Mouse (Mus musculus): ENCODE results near the gene Maneal. TPM values are rescaled to one million over a fixed set of nuclear protein-coding genes. Genes with fewer than 3 reads are reported as not detected.

Maneal gene
- polyA plus RNA-seq, 1 experiment = 72.6 TPM

GRCm38 (mm10) chr4:124817803-124818202 is 44.2 kb downstream of the Maneal start:
- TF ChIP-seq CTCF (IDR thresholded peaks at IDR 0.05; ENCODE audit: borderline replicate concordance, insufficient read depth, low read depth, low read length) = no peak
- no peak for TF ChIP-seq POLR2A (IDR thresholded peaks at IDR 0.05; ENCODE audit: borderline replicate concordance, insufficient read depth, low read length)
- Histone ChIP-seq H3K4me3 (replicated peaks; ENCODE audit: insufficient read depth, low read depth, low read length) (no peak overlapping the region), H3K27ac (ENCODE audit: insufficient read depth, low read length) (no peak overlapping the region), H3K4me1 (ENCODE audit: control insufficient read depth, insufficient read depth, low read length) (peaks cover 6% of the 10 kb centered on the region), H3K27me3 (ENCODE audit: control insufficient read depth, insufficient read depth, low read length) (no peaks in the 10 kb centered on the region)
- 48% methylated on average over 6 of the region's 6 CpGs for WGBS
- no peak for DNase-seq

GRCm38 (mm10) chr4:124815901-124816300 is 46.1 kb downstream of the Maneal start:
- peaks cover 16% of the 10 kb centered on the region for H3K4me1 ChIP-seq (ENCODE audit: control insufficient read depth, insufficient read depth, low read length)
- 10% methylated on average over 11 of the region's 11 CpGs for WGBS
- no peak overlapping the region for H3K27ac ChIP-seq (ENCODE audit: insufficient read depth, low read length)
- TF ChIP-seq CTCF (IDR thresholded peaks at IDR 0.05; ENCODE audit: borderline replicate concordance, insufficient read depth, low read depth, low read length) = no peak
- no peak for TF ChIP-seq POLR2A (IDR thresholded peaks at IDR 0.05; ENCODE audit: borderline replicate concordance, insufficient read depth, low read length)
- H3K27me3 ChIP-seq (ENCODE audit: control insufficient read depth, insufficient read depth, low read length) = no peaks in the 10 kb centered on the region
- peak; percentile 55 to 76 for DNase-seq
- no peak overlapping the region for H3K4me3 ChIP-seq (replicated peaks; ENCODE audit: insufficient read depth, low read depth, low read length)

DNA sequence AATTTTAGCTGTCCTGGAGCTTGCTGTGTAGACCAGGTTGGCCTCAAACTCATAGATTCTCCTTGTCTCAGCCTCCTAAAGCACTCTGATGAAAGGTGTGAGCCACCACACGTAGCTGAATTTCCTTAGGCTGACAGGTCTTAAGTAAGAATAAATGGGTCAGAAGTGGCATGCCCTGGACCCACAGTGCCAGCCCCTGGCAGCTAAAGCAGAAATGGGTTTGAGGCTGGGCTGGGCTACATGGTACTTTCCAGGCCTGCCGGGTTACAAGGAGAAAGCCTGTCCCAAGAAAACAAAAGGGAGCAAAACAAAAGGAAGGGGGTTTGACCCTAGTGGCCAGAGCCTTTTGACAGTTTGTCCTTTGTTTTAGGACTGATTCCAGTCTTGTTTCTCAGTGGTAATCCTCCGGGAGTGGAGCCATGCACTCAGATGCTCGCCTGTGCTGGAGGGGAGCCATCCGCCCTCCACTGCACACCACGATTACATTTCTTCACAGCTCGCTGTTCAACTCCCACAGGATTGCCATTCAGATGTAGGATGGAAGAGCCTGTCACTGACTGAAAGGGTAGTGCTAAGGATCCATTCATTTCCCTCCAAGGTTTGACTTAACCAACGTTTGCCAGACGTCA is 50.5 kb downstream of the Maneal start:
- Histone ChIP-seq H3K4me1 (ENCODE audit: control insufficient read depth, insufficient read depth, low read length) (peaks cover 21% of the 10 kb centered on the region), H3K27ac (ENCODE audit: insufficient read depth, low read length) (peak overlapping the region; percentile 67), H3K27me3 (ENCODE audit: control insufficient read depth, insufficient read depth, low read length) (no peaks in the 10 kb centered on the region), H3K4me3 (replicated peaks; ENCODE audit: insufficient read depth, low read depth, low read length) (no peak overlapping the region)
- peak; percentile 39 to 51 for DNase-seq
- 7% methylated on average over 9 of the region's 9 CpGs for WGBS
- TF ChIP-seq POLR2A (IDR thresholded peaks at IDR 0.05; ENCODE audit: borderline replicate concordance, insufficient read depth, low read length) (no peak), CTCF (IDR thresholded peaks at IDR 0.05; ENCODE audit: borderline replicate concordance, insufficient read depth, low read depth, low read length) (no peak)

DNA sequence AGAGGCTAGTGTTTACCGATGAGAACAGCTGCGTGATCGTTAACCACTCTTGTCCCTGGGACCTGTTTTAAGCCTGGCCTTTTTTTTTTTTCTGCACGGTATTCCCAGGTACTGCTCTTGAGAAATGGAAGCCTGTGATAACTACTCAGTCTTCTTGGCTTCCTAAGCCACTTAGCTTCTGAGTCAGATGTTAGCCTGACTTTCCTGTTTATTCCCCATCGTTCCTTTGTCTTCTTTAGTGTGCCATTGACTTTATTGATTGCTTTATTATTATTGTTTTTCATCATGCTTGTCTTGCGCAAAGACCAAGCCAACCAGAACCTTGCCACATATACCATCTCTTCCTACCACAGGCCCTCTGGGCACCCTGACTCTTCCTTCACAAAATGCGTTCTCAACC is 51.9 kb downstream of the Maneal start:
- H3K27ac ChIP-seq (ENCODE audit: insufficient read depth, low read length) = no peak overlapping the region
- H3K4me3 ChIP-seq (replicated peaks; ENCODE audit: insufficient read depth, low read depth, low read length) = no peak overlapping the region
- no peaks in the 10 kb centered on the region for H3K27me3 ChIP-seq (ENCODE audit: control insufficient read depth, insufficient read depth, low read length)
- H3K4me1 ChIP-seq (ENCODE audit: control insufficient read depth, insufficient read depth, low read length) = peaks cover 15% of the 10 kb centered on the region
- DNase-seq = no peak
- no peak for TF ChIP-seq CTCF (IDR thresholded peaks at IDR 0.05; ENCODE audit: borderline replicate concordance, insufficient read depth, low read depth, low read length)
- TF ChIP-seq POLR2A (IDR thresholded peaks at IDR 0.05; ENCODE audit: borderline replicate concordance, insufficient read depth, low read length) = no peak
- 90% methylated on average over 7 of the region's 7 CpGs for WGBS

- no peak for DNase-seq
- WGBS = 83% methylated on average over 9 of the region's 9 CpGs
- Histone ChIP-seq H3K27ac (ENCODE audit: insufficient read depth, low read length) (no peak overlapping the region), H3K27me3 (ENCODE audit: control insufficient read depth, insufficient read depth, low read length) (no peaks in the 10 kb centered on the region), H3K4me3 (replicated peaks; ENCODE audit: insufficient read depth, low read depth, low read length) (no peak overlapping the region), H3K4me1 (ENCODE audit: control insufficient read depth, insufficient read depth, low read length) (peaks cover 15% of the 10 kb centered on the region)
- TF ChIP-seq POLR2A (IDR thresholded peaks at IDR 0.05; ENCODE audit: borderline replicate concordance, insufficient read depth, low read length) (no peak), CTCF (IDR thresholded peaks at IDR 0.05; ENCODE audit: borderline replicate concordance, insufficient read depth, low read depth, low read length) (no peak)
These were observed 52.7 kb downstream of the Maneal start for GRCm38 (mm10) chr4:124809136-124809883.

DNA sequence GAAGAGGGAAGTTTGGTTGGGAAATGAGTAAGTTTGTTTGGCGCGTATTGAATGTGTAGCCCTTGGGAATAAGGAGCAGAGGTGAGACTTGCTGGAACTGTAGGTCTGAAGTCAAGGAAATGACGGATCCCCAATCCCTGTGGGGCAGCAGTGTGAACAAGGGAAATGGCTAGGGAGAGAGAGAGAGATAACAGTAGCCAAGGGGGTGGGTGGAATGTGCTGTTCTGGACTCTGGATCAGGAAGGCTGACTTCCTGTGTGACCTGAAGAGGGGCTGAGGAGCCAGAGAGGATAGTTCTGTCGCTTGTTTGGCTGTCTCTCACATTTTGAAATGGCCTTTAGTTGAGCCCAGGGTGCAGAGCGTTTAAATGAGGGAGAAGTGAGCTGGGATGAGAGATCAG is 53.5 kb downstream of the Maneal start:
- no peak for DNase-seq
- Histone ChIP-seq H3K27ac (ENCODE audit: insufficient read depth, low read length) (no peak overlapping the region), H3K4me3 (replicated peaks; ENCODE audit: insufficient read depth, low read depth, low read length) (no peak overlapping the region), H3K27me3 (ENCODE audit: control insufficient read depth, insufficient read depth, low read length) (no peaks in the 10 kb centered on the region), H3K4me1 (ENCODE audit: control insufficient read depth, insufficient read depth, low read length) (peaks cover 17% of the 10 kb centered on the region)
- TF ChIP-seq POLR2A (IDR thresholded peaks at IDR 0.05; ENCODE audit: borderline replicate concordance, insufficient read depth, low read length) (no peak), CTCF (IDR thresholded peaks at IDR 0.05; ENCODE audit: borderline replicate concordance, insufficient read depth, low read depth, low read length) (no peak)
- 84% methylated on average over 5 of the region's 5 CpGs for WGBS

Other genes starting within 250 kb of the Maneal start
- gene Pou3f1, start 205.4 kb downstream of the Maneal start, polyA plus RNA-seq (2012; rRNA removed) = 2.3 and 3.3 TPM in 2 replicates
- 19.2 and 19.4 TPM in 2 replicates for gene Utp11, start 168.6 kb downstream of the Maneal start, polyA plus RNA-seq (2012; rRNA removed)
- 1.4 and 1.6 TPM in 2 replicates for gene Fhl3, start 161.5 kb downstream of the Maneal start, polyA plus RNA-seq (2012; rRNA removed)
- 40.5 and 45.2 TPM in 2 replicates for gene Sf3a3, start 147.4 kb downstream of the Maneal start, polyA plus RNA-seq (2012; rRNA removed)
- 92.4 and 102 TPM in 2 replicates for gene Inpp5b, start 120.3 kb downstream of the Maneal start, polyA plus RNA-seq (2012; rRNA removed)
- 14.9 and 17.0 TPM in 2 replicates for gene Mtf1, start 60.1 kb downstream of the Maneal start, polyA plus RNA-seq (2012; rRNA removed)
- 42.1 and 52.5 TPM in 2 replicates for gene Yrdc, start 11.5 kb downstream of the Maneal start, polyA plus RNA-seq (2012; rRNA removed)
- gene 1110065P20Rik, start 11.0 kb downstream of the Maneal start, polyA plus RNA-seq (2012; rRNA removed) = 85.5 and 85.8 TPM in 2 replicates
- 22.3 and 29.4 TPM in 2 replicates for gene Epha10, start 18.7 kb upstream of the Maneal start, polyA plus RNA-seq (2012; rRNA removed)
- gene 9930104L06Rik, start 74.9 kb upstream of the Maneal start, polyA plus RNA-seq (2012; rRNA removed) = 24.0 TPM in 2 replicates
- gene Cdca8, start 77.1 kb upstream of the Maneal start, polyA plus RNA-seq (2012; rRNA removed) = 1.2 TPM in 2 replicates
- 0.72 and 0.93 TPM in 2 replicates for gene Rspo1, start 124.3 kb upstream of the Maneal start, polyA plus RNA-seq (2012; rRNA removed)
- 84.6 and 85.4 TPM in 2 replicates for gene Gnl2, start 154.4 kb upstream of the Maneal start, polyA plus RNA-seq (2012; rRNA removed)
- gene Dnali1, start 203.5 kb upstream of the Maneal start, polyA plus RNA-seq (2012; rRNA removed) = 1.1 and 1.8 TPM in 2 replicates
- 13.5 and 14.5 TPM in 2 replicates for gene Snip1, start 204.5 kb upstream of the Maneal start, polyA plus RNA-seq (2012; rRNA removed)
- 87.7 and 94.2 TPM in 2 replicates for gene Meaf6, start 223.0 kb upstream of the Maneal start, polyA plus RNA-seq (2012; rRNA removed)

Measured in cerebellum, adult 2 months (tissue).